Mouse (Mus musculus) frontal cortex, postnatal 10 days (tissue): Measurements from ENCODE around the gene Sgsm1.

Experiments used
- DNase-seq, 2 experiments: peaks; one replicate each; pipeline ENCODE4 v3.0.0; 2022; ENCODE audit warnings: low spot score in 2 of 2, mixed read lengths in 1 of 2

Gene Sgsm1

DNA sequence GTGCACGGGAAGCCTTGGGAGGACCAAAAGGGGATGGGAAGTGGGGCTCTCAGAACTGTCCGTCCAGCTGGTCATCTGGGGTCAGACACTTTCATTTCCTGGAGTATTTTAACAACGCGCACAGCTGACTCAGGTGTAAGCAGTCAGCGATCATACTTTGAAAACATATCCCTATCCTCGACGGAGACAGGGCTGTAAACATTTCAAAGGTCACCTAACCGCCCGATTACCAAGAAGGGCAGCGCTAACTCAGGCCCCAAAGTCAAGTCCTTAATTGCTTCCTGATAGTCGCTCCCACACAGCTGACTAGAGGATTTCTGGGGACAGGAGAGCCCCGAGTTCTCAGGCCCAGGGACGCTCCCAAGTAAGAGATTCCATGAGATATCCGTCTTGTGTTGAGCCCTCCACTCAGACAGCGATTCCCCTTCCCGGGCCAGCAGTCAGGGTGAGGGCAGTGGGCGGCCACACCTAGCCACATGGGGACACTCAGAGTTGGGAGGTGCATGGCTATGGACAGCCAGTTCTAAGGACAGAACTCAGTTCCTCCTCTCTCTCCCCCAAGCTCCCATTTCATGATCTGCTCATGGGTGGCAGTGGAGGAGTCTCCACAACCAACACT is 91.9 kb downstream of the Sgsm1 start:
- no peak for DNase-seq

DNA sequence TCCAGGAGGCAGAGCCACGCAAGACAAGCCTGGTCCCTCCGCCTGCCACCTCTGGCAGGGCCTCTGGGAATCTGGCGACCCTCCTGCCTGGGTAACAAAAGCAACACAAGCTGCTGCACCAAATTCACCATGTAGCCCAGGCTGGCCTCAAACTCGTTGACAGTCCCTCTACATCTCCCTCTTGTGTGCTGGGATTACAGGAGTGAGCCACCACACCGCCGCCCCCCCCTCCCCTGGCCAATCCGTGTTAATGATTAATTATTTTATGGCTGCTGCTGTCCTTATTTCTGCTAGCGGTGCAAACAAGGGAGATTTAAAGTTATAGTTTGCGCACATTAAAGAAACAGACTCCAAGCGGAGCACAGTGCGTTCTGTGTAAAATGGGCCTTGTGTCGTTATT is 93.5 kb downstream of the Sgsm1 start:
- no peak for DNase-seq

DNA sequence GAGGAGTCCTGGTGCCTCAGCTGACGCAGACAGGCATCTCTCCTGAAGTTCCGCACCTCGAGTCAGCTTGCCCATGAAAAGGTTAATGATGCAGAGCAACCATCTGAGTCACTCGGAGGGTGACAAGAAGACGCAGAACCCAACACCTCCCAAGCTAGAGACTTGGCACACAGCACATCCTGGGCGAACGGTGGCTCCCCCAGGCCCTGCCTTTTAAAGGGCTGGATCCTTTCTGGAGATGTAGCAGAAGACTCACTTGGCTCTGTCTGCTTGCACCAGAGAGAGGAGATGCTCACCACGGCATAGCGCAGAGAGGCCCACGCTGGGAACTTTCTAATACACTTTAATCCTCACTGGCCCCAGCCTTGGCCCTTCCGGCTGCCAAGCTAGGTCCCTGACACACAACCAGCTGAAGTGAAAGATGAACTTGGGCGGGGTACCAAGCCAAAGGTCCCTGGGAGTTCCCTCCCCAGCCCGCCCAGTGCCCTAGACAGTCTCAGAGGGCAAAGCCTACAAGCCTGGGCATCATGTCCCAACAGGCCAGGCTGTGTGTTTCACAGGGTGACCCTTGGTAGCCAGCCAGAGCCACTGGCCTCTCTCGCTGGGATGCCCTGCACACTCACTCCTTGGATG is 94.1 kb downstream of the Sgsm1 start:
- no peak for DNase-seq

DNA sequence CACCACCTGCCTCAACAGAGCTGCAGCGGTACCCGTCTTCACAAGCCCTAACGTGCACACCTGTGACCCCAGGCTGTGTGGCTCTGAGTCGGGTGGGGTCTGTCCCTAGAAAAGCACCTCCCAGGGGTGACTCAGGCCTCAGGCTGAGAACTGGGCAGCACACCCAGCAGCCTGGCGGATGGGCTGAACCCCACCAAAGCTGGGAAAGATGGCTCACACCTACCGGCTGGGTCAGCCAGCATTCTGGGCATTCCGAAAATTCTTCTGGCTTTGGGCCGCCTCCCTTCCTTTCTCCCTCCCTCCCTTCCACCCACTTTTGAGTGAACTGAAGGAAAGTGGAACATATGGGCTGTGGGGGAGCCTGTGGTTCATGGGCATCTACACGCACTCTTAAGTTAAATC is 95.0 kb downstream of the Sgsm1 start:
- no peak for DNase-seq

DNA sequence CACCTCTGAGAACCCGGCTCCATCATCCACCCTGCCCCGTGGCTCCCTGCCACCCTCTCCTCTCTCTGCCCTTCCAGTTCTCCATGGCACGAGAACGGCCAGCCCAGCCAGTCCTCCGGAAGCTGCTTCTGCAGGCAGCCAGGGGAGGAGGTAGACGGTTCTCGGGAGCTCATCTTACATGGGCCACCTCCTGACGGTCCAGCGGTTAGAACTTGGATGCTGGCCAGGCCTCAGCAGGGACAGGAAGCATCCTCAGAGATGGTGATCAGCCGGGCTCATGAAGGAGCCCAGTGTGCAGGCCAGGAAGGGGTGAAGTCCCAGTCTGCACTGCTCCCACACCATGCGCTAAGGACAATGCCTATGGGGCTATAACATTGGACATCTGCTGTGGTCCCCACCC is 96.1 kb downstream of the Sgsm1 start:
- no peak for DNase-seq

DNA sequence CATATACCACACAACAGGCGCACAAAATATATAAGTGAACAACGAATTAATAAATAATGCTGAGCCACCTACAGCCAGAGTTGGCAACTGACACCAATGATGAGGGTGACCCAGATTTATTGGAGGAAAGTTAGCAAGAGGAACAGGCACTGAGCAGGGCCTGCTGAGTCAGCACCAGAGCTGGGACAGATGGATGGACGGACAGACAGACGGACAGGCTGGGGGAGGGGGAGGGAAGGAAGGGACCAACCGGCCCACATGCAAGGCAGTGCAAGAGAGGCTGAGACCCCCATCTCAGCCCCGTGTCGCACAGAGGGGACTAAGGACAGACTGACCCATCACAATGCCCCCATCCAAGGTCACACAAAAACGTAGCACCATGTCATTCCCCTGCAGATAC is 96.5 kb downstream of the Sgsm1 start:
- no peak for DNase-seq

DNA sequence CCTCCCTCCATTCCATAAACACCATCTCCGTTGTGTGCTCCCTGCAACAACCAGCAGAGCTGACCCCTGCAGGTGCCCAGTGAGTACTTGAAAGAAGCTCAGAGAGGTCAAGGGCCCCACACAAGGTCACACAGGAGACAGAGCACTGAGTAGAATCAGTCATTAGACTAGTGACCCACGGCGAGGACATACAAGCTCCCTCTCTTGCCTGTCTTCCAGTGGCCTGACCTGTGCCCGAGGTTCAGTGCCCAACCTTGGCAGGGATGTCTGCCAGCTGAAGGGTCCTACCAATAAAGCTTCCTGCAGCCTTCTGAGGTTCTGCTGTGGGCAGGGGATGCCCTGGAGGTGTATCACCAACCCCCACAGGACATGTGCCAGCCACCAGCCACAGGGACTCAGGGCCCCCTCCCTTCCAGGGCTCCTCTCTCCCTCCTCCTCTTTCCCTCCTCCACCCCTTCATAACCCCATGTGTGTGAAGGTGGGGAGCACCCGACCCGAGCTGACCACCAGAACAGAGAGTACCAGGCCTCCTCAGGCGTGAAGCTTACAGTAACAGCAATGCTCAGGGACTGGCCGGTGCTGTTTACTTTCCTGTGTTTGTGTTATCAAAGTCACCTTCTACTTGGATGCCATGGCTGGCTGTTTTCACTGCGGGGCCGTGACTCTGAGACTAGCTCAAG is 98.3 kb downstream of the Sgsm1 start:
- no peak for DNase-seq

DNA sequence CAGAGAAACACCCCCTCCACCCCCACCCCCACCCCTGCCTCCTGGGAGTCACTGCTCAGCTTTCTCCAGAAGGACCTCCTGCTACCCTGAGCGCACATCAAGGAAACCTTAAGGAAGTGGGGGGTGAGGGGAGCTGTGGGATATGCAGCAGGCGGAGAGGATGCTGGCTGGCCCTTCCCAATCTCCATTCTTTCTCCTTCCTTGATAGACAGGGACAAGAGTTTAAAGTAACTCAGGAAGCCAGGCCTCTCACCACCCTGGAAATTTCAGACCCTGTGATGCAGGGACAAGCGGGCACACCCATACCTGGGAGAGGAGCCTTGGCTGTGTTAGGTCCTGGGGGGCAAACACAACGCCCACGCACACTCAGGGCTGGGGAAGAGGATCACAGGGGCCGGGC is 100.3 kb downstream of the Sgsm1 start:
- DNase-seq, result no peak

DNA sequence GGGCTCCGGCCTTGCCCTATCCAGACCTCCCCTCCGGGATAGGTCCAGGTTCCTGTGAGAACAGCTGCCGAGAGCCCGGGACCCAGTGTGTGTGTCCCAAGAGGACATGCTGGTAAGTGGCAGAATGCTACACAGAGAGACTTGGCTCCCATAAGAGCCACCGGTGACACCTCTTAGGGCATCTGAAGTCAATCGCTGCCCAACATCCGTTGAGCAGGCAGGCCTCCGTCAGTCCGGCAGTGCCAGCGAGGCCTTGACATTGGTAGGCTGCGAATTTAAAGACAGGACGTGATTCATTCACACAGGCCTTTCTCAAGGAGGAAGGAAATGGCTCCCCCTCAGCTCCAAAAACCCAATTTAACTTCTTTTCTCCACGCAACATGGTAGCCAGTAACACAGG is 100.7 kb downstream of the Sgsm1 start:
- no peak for DNase-seq

DNA sequence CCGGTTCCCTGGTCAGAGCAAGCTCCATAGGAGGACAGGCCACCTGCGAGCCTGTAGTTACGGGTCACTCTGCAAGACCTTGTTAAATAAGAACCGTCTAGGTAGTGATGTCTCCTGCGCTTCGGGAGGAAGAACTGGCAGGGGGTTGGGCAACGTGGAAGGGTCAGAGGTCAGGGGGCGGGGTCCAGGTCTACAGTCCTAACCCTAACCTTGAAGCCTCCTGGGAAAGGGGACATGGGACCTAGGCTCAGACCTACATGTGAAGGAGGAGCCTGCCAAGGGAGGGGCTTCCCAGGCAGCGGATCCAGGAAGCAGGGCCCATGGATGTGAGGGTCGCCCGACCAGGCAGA is 101.2 kb downstream of the Sgsm1 start:
- no peak for DNase-seq

DNA sequence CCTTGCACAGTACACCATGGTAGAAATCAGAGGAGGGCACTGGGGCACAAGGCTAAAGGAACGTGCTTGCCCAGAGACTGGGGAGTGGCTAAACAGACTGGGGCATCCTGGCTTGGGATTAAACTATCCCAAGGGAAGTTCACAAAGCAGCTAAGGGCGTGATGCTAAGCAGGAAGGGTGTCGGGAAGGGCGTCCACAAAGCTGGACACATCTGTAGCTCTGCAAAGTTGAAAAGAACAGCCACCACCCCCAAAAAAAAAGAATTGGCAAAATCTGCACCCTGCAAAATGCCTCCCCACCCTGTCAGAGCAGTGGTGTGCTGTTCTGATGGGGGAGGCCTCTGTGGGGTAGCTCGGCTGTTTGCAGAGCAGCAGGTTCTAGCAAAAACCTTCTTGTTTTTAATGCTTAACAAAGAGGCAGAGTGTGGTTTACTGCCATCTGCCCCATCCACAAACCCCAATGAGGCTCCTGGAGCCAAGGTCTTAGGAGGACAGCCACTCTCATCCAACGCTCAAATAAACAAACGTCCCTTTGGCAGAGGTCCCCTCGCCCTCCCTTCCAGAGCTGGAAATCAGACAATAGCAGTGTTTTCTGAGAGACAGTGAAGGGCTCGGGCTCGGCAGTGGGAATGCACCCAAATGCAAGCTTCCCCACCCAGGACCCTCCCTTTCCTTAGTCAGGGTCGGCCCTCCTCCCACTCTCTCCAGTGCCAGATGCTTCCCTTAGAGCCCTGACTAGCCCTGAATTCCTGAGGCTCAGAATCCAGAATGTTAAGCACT is 101.8 kb downstream of the Sgsm1 start:
- DNase-seq, result peak in 1 of 2 experiments; percentile 46

DNA sequence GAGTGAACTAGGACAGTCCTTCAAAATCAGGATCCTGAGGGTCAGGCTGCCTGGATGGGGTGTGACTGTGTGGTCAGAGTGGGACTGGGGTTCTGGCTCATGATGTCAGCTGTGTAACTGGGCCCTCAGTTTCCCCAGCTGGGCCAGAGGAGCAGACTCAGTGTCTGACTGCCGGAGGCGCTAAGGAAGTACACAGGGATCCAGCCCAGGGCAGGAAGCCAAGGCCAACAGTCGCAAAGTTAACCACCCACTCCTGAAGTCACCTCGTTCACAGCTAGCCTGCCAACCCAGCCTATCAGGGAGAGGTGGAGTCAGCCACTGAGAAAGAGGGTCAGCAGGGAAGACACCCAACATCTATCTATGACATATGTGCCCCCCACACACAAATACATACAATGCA is 102.5 kb downstream of the Sgsm1 start:
- no peak for DNase-seq

DNA sequence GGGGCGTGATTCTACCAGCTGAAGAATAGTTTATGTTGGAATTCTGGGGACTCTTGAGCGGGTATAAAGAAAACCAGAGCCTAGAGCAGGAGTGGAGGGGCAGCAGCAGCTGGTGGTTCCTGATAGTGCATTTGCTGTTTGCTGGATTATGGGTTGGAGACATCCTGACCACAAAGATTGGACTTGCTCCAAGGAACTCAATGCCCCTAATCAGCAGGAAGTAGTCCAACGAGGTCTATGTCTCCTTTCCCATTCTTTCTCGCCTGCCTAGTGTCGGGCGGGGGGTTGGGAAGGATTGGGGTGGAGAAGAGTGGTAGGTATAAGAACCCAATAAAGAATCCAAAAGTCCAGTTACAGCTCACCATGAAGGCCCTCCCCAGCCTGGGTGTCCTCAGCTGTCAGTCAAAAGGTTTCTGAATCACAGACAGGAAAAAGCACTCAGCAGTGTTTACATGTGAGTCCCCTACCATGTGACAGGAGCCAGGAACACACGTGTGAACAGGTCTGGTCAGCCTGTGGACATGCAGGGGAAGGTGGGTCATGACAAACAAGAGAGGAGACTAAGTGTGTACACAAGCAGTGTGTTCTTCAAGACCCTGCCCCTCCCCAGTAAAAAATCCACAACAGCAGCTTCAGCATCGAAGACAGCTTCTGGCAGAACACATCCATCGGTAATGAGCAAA is 103.8 kb downstream of the Sgsm1 start:
- DNase-seq, result no peak

DNA sequence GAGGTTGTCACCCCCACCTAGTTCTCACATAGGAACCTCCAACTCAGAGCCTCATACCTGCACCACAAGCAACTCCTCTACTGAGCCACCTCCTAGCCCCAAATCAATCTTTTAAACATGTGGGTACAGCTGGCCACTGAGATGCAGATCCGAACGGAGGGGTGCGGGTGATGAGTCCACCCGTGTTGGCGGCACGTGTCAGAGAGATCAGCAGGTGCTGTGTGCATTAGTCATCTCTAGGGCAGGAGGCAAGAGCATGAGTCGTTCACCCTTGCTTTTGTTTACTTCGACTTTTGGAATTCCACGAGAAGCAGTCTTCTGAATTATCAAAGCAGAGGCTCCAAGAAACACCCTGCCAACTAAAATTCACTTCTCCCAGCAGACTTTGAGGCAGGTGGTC is 106.4 kb downstream of the Sgsm1 start:
- no peak for DNase-seq

DNA sequence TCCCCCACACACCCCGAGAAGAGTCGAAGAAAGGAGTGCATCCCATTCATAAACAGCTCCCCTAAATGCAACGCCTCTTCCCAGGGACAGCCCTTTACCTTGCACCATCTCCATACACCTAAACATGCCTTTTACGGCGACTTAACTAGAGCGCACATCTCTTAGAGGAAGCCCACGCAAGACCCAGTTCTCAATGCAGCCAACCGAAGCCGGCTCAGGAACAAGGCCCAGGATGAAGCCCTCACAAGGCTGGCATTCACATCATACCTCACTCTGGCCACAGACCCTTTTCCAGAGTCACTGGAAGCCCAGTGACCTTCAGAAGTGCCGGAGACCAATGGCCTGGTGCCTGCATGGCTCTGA is 110.8 kb downstream of the Sgsm1 start:
- no peak for DNase-seq

DNA sequence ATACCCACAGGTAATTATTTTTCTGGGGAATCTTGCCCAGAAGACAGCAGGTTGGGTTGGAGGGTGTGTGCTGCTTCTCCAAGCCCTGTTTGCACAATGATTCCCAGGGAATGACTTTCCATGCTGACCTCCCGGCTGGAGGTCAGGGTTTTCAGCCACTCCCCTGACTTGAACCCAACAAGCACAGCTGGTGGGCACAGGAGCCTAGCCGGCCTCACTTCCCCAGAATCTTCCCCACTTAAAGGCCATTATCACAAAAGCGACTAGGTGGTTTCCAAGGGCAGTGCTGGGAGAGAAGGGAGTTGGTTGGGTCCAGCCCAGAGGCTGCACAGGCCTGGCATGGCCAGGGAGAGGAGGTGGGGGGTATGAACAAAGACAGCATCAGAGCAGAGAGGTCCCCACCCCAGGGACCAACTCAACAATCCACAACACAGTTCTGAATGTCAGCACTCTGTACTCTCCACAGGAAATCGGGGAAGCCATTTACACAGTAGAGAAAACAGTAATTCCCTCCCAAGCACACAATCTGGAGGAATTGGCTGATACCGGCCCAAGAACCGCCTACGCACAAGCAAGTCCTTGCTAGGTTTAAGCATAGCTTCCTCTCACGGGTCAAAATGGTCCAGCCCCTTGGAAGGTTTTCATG is 111.3 kb downstream of the Sgsm1 start:
- no peak for DNase-seq

DNA sequence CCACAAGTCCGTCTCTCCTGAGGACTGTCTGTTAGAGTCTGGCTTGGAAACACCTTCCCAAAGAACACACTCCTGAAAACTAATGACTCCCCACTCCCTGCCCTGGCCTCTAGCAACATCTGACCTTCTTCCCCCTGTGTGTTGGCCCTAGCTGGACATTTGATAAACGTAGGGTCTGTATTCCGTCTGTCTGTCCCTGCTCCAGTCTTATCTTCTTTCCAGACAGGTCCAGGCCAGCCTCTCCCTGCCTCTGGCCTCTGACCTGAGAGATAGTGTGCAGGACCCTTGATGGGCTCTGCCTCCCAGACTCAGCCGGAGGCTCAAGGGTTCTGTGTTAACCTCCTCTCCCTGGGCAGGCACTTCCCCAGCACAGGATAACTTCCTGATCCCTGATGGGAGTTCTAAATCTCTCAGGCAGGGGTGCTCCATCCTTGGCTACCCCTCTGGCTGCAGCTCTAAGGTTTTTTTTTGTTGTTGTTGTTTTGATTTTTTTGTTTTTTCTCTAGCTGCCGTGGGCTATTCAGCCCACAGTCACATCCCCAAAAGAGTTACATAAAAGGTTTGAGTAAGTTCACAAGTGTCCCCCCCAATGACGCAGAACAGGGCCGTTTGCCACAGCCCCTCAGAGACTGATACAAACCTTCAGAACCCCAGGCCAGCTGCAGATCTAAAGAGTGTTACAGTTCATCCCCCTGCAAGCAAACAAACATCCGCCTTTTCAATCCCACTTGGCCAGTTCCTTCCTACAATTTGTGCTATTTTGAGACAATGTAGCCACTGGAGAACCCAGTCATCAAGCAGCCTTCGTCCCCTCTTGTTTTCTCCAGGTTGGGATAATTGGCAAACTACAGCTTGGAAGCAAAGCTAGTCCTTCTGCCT is 113.4 kb downstream of the Sgsm1 start:
- DNase-seq, result no peak

DNA sequence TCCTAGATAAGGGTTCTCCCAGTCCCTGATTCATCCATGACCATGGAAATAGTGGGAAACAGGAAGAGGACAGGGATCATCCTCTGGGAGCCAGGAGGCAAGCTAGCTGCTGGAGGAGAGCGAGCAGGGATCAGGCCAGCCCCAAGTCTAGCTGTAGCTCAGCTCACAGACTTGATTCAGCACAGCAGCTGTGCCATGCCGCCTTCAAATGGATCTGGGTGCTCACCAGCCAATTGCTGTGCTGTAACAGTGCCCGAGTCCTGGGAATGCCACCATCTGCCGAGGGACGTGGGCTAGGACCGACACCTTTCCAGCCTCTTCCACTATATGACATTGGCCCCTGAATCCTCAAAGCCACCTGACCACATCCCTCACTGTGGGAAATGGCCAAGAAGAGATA is 114.7 kb downstream of the Sgsm1 start:
- DNase-seq, result no peak

DNA sequence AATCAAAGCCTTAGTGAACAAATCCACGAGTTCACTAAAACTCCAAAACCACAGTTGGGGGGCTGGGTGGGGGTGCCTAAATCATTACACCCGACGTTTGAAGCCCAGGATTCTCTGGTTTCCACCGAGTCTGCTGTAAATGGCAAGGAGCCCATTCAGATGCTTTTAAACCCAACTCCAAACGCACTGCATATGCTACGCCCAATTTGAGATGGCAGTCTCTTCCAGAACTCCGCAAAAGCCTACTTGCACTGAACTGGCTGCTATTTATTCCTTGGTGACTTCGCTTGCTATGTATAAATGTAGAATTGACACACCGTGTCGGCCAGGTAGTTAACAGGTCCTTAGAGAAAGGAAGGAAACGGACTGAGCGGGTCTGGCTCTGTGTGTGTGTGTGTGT is 115.1 kb downstream of the Sgsm1 start:
- DNase-seq, result no peak

DNA sequence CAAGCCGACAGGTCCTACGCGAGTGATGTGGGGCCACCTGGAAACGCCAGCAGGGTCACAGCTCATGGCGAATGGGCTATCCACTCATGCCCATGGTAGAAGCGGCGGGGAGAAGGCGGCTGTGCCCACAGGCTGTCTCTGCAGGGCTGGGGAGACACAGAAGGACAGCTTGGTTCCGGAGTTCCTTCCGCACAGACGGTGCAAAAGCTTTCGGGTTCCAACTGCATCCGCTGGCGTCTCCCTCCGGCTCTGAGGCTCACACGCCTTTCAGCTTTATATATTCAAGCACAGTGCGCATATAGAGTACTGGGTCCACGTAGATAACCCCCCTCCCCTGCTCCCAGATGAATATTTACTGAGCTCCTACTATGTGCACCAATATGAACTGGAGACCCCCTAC is 116.8 kb downstream of the Sgsm1 start:
- no peak for DNase-seq
